Mouse (Mus musculus): ENCODE data around the gene Tmem164.
A peak's percentile ranks its signal among the peaks of the same experiment; 100 is the strongest.

Tmem164 gene

GRCm38 (mm10) chrX:142748574-142748973 lies 67.4 kb downstream of the Tmem164 start:
- DNase-seq (ENCODE audit: low read depth, low spot score) = no peak

- no peak for DNase-seq (ENCODE audit: low read depth, low spot score)
Observed at GRCm38 (mm10) chrX:142750775-142751174, 69.6 kb downstream of the Tmem164 start.

DNA sequence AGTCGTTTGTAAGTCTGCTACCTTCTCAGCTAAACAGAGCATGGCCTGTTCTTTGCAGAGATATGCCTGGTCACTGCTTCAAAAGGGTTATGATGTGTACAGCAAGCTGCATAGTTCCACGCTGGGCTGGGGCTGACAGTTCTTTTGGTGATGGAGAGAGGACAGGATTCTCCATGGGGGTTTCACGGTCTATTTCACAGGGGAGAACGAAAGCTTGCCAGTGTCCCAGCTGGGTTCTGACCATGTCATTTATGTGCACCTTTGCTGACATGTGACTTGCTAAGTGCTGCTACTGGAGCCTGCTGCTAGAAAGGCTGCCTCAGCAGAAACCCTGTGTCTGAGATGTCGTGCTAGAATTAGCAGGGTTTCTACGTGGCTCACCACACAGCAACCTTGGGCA lies 74.3 kb downstream of the Tmem164 start:
- DNase-seq (ENCODE audit: low read depth, low spot score) = no peak

DNA sequence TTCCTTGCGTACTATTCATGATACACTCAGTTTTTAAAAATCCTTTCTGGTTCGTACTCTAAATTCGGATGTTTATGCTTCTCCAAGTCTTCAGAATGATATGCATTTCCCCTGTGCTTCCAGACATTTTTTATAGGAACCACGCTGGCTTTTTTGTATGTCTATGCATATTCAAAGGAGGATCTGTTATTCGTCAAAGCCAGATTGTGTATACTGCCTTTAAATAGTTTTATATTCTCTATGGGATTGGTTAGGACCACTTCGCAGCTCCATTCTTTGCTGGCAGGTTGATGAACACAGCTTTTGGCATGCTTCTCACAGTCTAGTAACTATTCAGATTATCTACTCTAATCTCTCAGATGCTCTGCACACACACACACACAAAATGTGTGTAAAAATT lies 79.2 kb downstream of the Tmem164 start:
- DNase-seq (ENCODE audit: low read depth, low spot score) = no peak

DNA sequence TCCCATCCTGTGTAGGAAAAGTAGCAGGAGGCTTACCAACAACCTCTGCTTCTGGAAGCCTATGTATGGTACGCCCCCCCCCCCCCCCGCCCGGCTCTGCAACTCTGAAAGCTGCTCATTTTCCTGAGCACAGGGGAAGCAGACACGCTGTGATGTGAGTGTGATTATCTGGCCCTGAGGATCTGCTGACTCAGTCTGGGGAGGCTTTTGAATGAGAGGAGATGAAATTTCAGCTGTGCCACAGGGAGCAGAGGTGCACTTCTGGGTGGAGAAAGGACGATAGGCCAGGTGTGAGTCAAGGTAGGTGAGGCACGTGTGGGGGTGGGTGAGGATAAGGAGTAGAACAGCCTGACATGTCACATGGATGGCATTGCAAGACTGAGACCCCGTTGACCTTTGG lies 82.1 kb downstream of the Tmem164 start:
- no peak for DNase-seq (ENCODE audit: low read depth, low spot score)

GRCm38 (mm10) chrX:142769698-142770097 lies 88.5 kb downstream of the Tmem164 start:
- DNase-seq (ENCODE audit: low read depth, low spot score) = no peak

- DNase-seq (ENCODE audit: low read depth, low spot score) = no peak
Observed at GRCm38 (mm10) chrX:142773658-142774057, 92.5 kb downstream of the Tmem164 start.

DNA sequence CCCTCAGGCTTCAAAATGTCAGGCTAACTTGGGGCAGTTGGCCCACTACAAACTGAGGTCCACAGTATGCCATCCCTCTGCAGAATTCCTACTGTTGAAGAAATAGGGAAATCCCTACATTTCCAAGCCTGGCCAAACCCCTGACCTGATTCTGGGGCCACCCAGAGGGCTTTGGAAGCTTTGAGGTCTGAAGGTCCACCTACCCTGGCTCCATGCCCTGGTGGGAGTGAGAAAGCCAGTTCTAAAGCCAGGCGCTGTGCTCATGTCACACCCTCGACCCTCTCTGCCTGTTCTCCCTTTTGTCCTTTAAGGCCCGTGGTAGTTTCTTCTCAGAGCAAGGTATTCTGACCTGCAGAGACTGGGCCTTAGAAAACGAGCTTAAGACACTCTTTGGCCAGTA lies 94.9 kb downstream of the Tmem164 start:
- no peak for DNase-seq (ENCODE audit: low read depth, low spot score)

DNA sequence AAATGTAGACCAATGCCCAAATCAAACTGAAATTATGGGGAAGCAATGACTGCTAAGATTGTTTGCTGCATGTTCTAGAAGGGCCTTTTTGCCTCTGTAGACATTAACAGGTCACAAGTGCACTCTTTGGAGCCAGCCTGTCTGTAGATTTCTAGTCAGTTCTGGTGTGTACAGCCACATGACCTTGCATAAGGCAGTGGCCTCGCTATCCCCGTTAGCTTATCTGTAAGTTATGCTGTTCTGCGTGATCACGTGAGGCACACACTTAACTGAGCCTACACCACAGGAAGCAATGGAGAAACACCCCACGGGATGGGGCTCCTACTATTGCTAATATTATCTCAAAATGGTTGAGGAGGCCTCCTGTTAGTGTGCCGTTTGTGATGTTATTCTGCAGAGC lies 97.4 kb downstream of the Tmem164 start:
- DNase-seq (ENCODE audit: low read depth, low spot score) = no peak

DNA sequence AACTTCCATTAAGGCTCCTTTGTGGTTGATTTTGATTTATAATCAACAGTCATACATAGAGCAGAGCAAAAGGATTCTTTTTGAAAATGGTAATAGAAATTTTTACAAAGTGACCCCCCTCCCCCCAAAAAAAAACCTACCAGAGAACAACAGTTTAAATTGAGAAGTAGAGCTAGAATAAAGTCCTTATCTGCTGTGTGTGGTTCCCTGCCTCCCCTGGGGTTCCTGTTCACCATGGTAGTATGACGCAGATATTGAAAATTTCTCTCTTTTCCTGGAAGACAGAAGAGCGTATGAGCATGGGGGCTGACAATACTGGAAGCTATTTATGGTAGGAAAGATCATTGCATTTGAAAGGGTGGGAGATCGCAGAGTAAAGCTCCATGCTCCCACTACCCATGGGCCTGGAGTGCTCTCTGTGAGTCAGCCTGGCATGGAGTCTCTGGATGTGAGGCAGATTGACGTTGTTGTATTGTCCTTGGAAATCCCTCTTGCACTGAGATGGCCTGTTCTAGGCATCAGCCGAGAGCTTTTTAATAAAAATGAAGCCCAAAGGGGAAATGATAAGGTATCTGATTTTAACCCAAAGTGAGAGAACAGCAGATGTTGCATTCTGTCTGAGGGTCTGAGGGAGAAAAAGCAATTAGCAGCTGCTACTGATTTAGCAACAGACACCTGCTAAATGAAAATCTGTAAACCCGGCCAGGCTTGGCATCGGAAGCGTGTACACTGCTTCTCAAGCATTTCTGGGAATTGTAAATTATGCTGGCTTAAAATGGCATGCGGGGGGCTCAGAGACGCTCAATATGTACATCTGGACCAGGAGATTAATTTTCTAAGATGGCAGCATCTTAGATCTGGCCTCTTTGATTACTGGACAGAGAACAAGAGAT lies 105.2 kb downstream of the Tmem164 start:
- no peak for DNase-seq (ENCODE audit: low read depth, low spot score)

GRCm38 (mm10) chrX:142792185-142792584 lies 111.0 kb downstream of the Tmem164 start:
- DNase-seq (ENCODE audit: low read depth, low spot score) = no peak

GRCm38 (mm10) chrX:142794069-142794610 lies 112.9 kb downstream of the Tmem164 start:
- no peak for DNase-seq (ENCODE audit: low read depth, low spot score)

- no peak for DNase-seq (ENCODE audit: low read depth, low spot score)
Observed at GRCm38 (mm10) chrX:142804596-142804995, 123.4 kb downstream of the Tmem164 start.

DNA sequence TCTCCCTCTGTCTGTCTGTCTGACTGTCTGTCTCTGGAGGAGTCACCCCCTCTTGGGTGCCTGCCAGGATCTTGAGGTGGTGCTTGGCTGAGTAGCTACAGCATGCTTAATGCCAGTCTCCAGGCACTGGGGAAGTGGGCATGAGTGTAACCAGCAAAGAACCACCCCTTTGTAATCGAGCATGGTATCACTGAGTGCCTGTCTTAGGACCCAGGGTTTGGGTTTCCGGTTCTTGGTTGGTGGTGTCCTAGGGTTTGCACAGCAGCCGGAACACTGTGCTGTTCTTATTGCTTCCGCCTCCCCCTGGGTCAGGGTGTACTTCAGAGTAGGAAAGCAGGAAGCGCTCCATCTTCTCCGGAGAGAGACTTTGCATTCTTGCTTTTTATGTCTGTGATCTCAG lies 124.9 kb downstream of the Tmem164 start:
- no peak for DNase-seq (ENCODE audit: low read depth, low spot score)

- peak; percentile 31 for DNase-seq (ENCODE audit: low read depth, low spot score)
Observed at GRCm38 (mm10) chrX:142806620-142807061, 125.4 kb downstream of the Tmem164 start.

DNA sequence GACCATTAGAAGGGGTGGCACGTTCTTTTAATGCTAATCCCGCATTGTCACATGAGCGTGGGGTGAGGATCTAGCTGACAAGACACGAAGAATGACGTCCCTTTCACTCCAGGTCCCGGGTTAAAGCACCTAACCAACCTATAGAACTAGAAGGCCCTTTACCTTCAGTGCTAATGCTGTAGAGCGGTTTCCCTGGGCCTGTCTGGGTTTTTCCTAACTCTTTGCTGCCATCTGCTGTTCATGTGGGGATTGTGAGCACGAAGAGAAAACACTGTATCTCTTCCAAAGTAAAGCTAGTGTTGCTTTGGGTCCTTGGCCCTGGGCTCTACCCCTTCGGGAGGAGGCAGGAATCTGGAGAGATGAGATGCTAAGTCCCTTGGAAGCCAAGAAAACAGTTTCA lies 127.2 kb downstream of the Tmem164 start:
- peak; percentile 48 for DNase-seq (ENCODE audit: low read depth, low spot score)

DNA sequence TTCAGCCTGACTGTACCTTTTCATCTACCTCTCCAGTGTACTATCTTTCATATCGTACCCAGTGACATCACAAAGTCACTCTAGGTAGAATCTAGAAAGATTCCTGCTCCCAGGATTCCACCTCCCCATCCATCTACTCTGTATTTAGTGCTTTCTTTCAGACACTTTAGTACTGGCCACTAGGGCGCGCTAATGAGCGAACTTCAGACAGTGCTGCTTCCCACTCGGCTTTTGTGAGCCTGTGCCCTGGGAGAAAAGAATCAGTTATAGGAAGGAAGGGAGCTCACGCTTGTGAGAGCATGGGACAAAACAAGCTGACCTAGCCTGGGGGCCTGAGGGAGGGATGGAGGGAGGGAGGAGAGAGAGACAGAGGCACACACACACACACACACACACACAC lies 131.9 kb downstream of the Tmem164 start:
- peak; percentile 58 for DNase-seq (ENCODE audit: low read depth, low spot score)

GRCm38 (mm10) chrX:142818057-142818682 lies 137.0 kb downstream of the Tmem164 start:
- DNase-seq (ENCODE audit: low read depth, low spot score) = peak; percentile 51

GRCm38 (mm10) chrX:142821239-142821638 lies 140.0 kb downstream of the Tmem164 start:
- no peak for DNase-seq (ENCODE audit: low read depth, low spot score)

DNA sequence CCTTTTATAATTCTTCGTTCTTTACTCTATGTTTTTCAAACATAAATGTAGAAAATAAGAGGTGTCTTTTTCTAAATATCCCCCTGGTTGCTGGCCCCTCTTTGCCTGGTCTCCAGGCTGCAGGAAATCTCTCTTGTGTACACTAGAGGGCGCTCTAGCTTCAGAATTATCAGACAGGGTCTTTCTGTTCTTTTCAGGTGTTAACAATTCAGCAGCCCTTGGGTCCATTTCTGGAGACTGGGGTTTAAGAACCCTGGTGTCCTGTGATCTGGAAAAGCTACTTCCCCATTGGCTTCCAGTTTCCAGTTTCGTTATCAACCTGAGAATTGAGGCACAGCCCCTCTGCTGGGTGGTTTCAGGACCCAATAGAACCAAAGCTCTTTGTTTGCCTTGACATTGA lies 140.6 kb downstream of the Tmem164 start:
- DNase-seq (ENCODE audit: low read depth, low spot score) = peak; percentile 43

DNA sequence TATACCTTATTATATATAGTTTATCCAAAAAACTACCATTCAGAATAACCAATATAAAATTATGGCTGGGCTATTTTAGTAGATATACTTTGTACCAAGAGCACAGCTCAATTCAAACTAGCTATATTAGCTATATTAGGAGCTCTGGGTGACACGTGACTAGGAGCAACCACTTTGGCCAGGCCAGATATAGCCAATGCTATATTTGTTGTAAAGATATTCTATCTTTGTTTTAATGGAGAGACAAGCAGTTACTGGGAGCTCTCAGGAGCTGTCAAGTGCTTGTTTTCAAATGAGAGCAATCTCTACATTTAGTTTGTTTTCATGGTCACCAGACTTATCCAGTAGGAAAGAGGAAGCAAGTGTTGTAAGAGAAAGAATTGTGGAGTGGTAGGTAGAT lies 144.1 kb downstream of the Tmem164 start:
- no peak for DNase-seq (ENCODE audit: low read depth, low spot score)

DNA sequence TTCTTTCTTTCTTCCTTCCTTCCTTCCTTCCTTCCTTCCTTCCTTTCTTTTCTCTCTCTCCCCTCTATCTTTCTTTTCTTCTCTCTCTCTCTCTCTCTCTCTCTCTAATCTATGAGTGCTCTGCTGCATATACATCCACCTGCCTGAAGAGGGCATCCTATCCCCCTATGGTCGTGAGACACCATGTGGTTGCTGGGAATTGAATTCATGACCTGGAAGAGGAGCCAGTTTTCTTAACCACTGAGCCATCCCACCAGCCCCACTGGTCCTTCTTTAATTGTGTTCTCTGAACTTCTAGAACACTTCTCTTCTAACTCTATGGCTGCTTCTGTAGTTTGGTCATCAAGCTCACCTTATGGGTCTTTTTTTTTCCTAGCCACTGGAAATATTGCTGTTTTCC lies 146.4 kb downstream of the Tmem164 start:
- DNase-seq (ENCODE audit: low read depth, low spot score) = no peak
